Mouse (Mus musculus) midbrain, embryonic 10.5 days (tissue): ENCODE measurements around the gene Actb. TPM values are rescaled to one million over a fixed set of nuclear protein-coding genes. Genes with fewer than 3 reads are reported as not detected.

Experiments used
- DNase-seq: peaks from one replicate; pipeline ENCODE4 v3.0.0-alpha.2; 2017; ENCODE audit warnings: low spot score
- H3K27ac ChIP-seq: fragments of 300-500 bp; sonication (generic); replicated peaks from 2 replicates; pipeline ENCODE4 v1.5.1; 2016; ENCODE audit warnings: mild to moderate bottlenecking
- H3K27me3 ChIP-seq: fragments of 300-500 bp; sonication (generic); 2 replicates; pipeline ENCODE4 v1.6.1; 2016; ENCODE audit warnings: low read depth, mild to moderate bottlenecking; ENCODE audit not compliant: poor library complexity, severe bottlenecking
- H3K36me3 ChIP-seq: fragments of 300-500 bp; sonication (generic); 2 replicates; pipeline ENCODE4 v1.6.1; 2016; ENCODE audit warnings: mild to moderate bottlenecking, moderate library complexity
- H3K4me1 ChIP-seq: fragments of 300-500 bp; sonication (generic); 2 replicates; pipeline ENCODE4 v1.6.1; 2016
- H3K4me3 ChIP-seq: fragments of 300-500 bp; sonication (generic); 2 replicates; pipeline ENCODE4 v1.5.1; 2016; ENCODE audit warnings: mild to moderate bottlenecking, moderate library complexity
- H3K9me3 ChIP-seq: fragments of 300-500 bp; sonication (generic); replicated peaks from 2 replicates; pipeline ENCODE4 v1.6.1; 2016; ENCODE audit warnings: mild to moderate bottlenecking
- WGBS: fragments of 180-500 bp; shearing (Covaris S2); methylation state at CpG from one replicate; pipeline ENCODE4 v1.1.7; 2016; 5-methylcytosine and 5-hydroxymethylcytosine counted together
- polyA plus RNA-seq: library from polyadenylated mRNA; unstranded; fragments of >200 nt; fragmentation: Nextera tagmentation; extraction: Ambion mirVana; gene quantifications from 2 replicates; pipeline ENCODE4 v1.2.1, GENCODE M21; 2016

Actb gene
- polyA plus RNA-seq, 1 experiment from 2014 or later: 12,690 TPM

GRCm38 (mm10) chr5:142877337-142878280 is 28.9 kb downstream of the Actb start:
- Histone ChIP-seq H3K27ac (0 out of 2 replicates have a peak overlapping the region, but pooled peaks have one; percentile 42), H3K4me1 (peaks cover 32% of the 10 kb centered on the region), H3K27me3 (no peaks in the 10 kb centered on the region), H3K36me3 (peaks cover 80% of the 10 kb centered on the region), H3K9me3 (0 out of 2 replicates have a peak, but pooled peaks cover 6% of the 10 kb centered on the region), H3K4me3 (no peak overlapping the region)
- peak; percentile 84 for DNase-seq
- WGBS: 35% methylated on average over 11 of the region's 11 CpGs

- DNase-seq: no peak
- Histone ChIP-seq H3K27me3 (no peaks in the 10 kb centered on the region), H3K4me3 (no peak overlapping the region), H3K9me3 (0 out of 2 replicates have a peak, but pooled peaks cover 6% of the 10 kb centered on the region), H3K4me1 (peaks cover 29% of the 10 kb centered on the region), H3K36me3 (peaks cover 80% of the 10 kb centered on the region), H3K27ac (0 out of 2 replicates have a peak overlapping the region, but pooled peaks have one; percentile 38)
- WGBS: 94% methylated on average over 5 of the region's 5 CpGs
Measured at GRCm38 (mm10) chr5:142876896-142877295, 29.7 kb downstream of the Actb start.

DNA sequence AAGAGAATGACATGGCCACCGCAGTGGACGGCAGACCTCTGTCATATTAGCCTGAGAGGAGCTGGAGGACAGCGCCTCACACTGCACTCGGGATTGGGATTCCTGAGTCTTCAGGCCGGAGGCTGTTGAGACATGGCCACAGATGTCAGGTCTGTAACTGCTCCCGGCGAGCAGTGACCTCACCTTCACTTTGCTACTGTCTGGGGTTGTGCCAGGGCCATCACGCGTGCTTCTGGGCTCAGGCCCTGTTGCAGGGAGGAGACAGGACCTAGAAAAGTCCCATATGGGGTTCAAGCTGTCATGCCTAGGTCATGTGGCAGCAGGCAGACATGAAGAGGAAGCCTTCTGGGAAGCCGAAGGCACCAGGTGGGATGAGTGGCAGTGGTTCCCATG is 31.0 kb downstream of the Actb start:
- H3K4me3 ChIP-seq: no peak overlapping the region
- 93% methylated on average over 10 of the region's 10 CpGs for WGBS
- peaks cover 15% of the 10 kb centered on the region for H3K4me1 ChIP-seq
- no peak overlapping the region for H3K27ac ChIP-seq
- peaks cover 89% of the 10 kb centered on the region for H3K36me3 ChIP-seq
- H3K27me3 ChIP-seq: no peaks in the 10 kb centered on the region
- 0 out of 2 replicates have a peak, but pooled peaks cover 6% of the 10 kb centered on the region for H3K9me3 ChIP-seq
- DNase-seq: no peak

- Histone ChIP-seq H3K36me3 (peaks cover 87% of the 10 kb centered on the region), H3K9me3 (0 out of 2 replicates have a peak, but pooled peaks cover 6% of the 10 kb centered on the region), H3K27me3 (no peaks in the 10 kb centered on the region), H3K27ac (no peak overlapping the region), H3K4me1 (peaks cover 9% of the 10 kb centered on the region), H3K4me3 (no peak overlapping the region)
- DNase-seq: no peak
- 95% methylated on average over 13 of the region's 13 CpGs for WGBS
Measured at GRCm38 (mm10) chr5:142874791-142875512, 31.6 kb downstream of the Actb start.

DNA sequence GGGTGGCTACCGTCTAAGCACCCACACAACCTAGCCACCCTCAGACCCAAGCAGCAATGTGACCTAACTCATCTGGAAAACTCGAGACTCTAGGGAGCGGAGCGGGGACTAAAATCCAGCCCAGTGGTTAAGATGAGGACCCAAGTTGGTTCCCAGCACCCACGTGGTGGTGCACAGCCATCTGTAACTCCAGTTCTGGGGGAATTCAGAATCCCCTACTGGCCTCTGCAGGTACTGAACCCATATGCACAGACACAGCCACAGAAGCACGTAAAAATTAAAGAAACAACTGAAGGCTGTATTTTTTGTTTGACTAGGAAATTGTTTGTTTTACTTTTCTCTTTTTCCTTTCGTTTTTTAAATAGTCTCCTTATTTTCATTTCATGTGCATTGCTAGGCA is 32.8 kb downstream of the Actb start:
- Histone ChIP-seq H3K27me3 (no peaks in the 10 kb centered on the region), H3K4me3 (no peak overlapping the region), H3K4me1 (peaks cover 4% of the 10 kb centered on the region), H3K27ac (no peak overlapping the region), H3K9me3 (0 out of 2 replicates have a peak, but pooled peaks cover 6% of the 10 kb centered on the region), H3K36me3 (peaks cover 96% of the 10 kb centered on the region)
- 95% methylated on average over 7 of the region's 7 CpGs for WGBS
- DNase-seq: no peak

- H3K9me3 ChIP-seq: 0 out of 2 replicates have a peak, but pooled peaks cover 6% of the 10 kb centered on the region
- WGBS: 81% methylated on average over 12 of the region's 12 CpGs
- H3K36me3 ChIP-seq: peaks cover 95% of the 10 kb centered on the region
- DNase-seq: no peak
- H3K27me3 ChIP-seq: no peaks in the 10 kb centered on the region
- H3K4me1 ChIP-seq: no peaks in the 10 kb centered on the region; the same call in 1 of the 2 replicates
- H3K27ac ChIP-seq: peak overlapping the region; percentile 47; the same call in 1 of the 2 replicates
- H3K4me3 ChIP-seq: no peak overlapping the region
Measured at GRCm38 (mm10) chr5:142871765-142872164, 34.8 kb downstream of the Actb start.

DNA sequence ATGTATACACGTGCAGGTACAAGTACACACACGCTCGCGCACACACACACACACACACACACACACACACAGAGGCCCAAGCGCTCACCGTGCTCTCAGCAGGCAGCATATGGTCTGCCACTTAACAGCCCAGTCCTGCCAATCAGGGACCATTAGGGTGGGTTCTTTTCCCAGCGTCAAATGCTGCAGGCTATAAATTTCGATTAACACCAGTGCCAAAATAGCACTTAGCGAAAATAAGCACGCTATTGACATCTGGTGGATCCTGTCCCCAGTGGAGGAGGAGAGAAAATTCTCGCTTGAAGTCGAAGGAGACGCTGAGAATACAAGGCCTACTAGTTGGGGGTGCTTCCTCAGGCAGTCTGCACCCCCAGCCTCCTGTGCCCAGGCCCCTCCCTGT is 37.1 kb downstream of the Actb start:
- H3K27me3 ChIP-seq: no peaks in the 10 kb centered on the region
- H3K36me3 ChIP-seq: peaks cover 82% of the 10 kb centered on the region
- no peak overlapping the region for H3K4me3 ChIP-seq
- H3K27ac ChIP-seq: 0 out of 2 replicates have a peak overlapping the region, but pooled peaks have one; percentile 23
- H3K4me1 ChIP-seq: no peaks in the 10 kb centered on the region; the same call in 1 of the 2 replicates
- DNase-seq: no peak
- 90% methylated on average over 13 of the region's 13 CpGs for WGBS
- 0 out of 2 replicates have a peak, but pooled peaks cover 6% of the 10 kb centered on the region for H3K9me3 ChIP-seq

DNA sequence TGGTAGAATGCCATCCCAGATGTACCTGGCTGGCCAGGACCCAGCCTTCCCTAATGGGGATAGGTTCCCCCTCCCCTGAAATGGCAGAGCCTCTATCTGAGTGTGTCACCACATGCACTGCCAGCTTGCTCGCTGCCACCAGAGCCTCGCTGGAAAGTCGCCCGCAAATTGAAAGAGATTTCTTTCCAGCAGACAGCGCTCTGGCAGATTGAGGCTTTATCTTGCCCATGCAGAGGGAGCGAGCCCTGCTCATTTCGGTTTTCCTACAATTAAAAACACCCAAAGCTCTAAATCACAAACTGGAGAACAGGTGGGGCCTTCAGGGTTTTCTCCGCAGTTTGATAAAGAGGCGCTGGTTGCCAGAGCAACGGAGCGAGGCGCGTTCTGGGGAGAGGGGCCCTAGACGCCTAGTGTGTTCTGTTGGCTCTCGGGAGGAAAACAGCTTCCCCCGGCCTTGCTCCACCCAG is 48.8 kb downstream of the Actb start:
- WGBS: 64% methylated on average over 16 of the region's 16 CpGs
- H3K36me3 ChIP-seq: no peaks in the 10 kb centered on the region
- H3K9me3 ChIP-seq: peaks cover 7% of the 10 kb centered on the region
- H3K27me3 ChIP-seq: no peaks in the 10 kb centered on the region
- peaks cover 12% of the 10 kb centered on the region for H3K4me1 ChIP-seq
- no peak overlapping the region for H3K4me3 ChIP-seq
- no peak for DNase-seq
- H3K27ac ChIP-seq: no peak overlapping the region

GRCm38 (mm10) chr5:142856408-142856807 is 50.1 kb downstream of the Actb start:
- H3K36me3 ChIP-seq: no peaks in the 10 kb centered on the region
- H3K4me3 ChIP-seq: no peak overlapping the region
- no peak for DNase-seq
- H3K9me3 ChIP-seq: peaks cover 7% of the 10 kb centered on the region
- H3K4me1 ChIP-seq: peaks cover 15% of the 10 kb centered on the region
- H3K27me3 ChIP-seq: no peaks in the 10 kb centered on the region
- 75% methylated on average over 4 of the region's 4 CpGs for WGBS
- no peak overlapping the region for H3K27ac ChIP-seq

DNA sequence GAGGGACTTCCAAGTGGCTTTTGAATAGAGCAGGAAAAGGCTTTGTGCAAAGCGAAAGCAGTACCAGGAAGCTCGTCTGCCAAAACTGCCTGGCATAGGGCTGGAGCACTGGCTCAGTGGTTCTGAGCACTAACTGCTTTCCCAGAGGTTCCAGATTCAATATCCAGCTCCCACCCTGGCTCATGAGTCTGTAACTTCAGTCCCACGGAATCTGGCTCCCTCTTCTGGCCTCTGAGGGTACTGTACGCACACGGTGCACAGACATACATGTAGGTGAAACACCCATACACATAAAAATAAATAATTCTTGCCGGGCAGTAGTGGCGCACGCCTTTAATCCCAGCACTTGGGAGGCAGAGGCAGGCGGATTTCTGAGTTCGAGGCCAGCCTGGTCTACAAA is 51.7 kb downstream of the Actb start:
- Histone ChIP-seq H3K27me3 (no peaks in the 10 kb centered on the region), H3K9me3 (peaks cover 7% of the 10 kb centered on the region), H3K4me1 (peaks cover 23% of the 10 kb centered on the region), H3K27ac (no peak overlapping the region), H3K36me3 (no peaks in the 10 kb centered on the region), H3K4me3 (no peak overlapping the region)
- WGBS: 80% methylated on average over 10 of the region's 10 CpGs
- DNase-seq: peak; percentile 57

DNA sequence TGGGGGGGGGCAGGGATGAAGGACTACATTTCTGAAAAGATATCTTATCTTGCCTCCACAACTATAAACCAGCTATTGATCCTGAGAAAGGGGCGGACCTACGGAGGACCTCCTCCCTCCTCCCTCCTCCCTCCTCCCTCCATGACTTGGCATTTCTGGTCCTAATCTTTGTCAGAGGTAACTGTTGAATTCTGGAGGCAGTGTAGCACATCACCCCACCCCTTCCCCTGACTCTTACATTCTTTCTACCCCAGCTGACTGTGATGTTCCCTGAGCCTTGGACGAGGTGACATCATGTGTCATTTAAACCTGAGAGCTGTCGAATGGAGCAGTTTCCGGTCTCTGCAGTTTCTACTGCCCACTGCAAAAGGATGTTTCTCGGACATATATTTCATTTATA is 53.0 kb downstream of the Actb start:
- no peak overlapping the region for H3K27ac ChIP-seq
- WGBS: 88% methylated on average over 6 of the region's 6 CpGs
- H3K4me3 ChIP-seq: no peak overlapping the region
- peaks cover 23% of the 10 kb centered on the region for H3K4me1 ChIP-seq
- DNase-seq: no peak
- no peaks in the 10 kb centered on the region for H3K27me3 ChIP-seq
- peaks cover 7% of the 10 kb centered on the region for H3K9me3 ChIP-seq
- H3K36me3 ChIP-seq: no peaks in the 10 kb centered on the region
